Mouse (Mus musculus) liver, postnatal 0 days (tissue): ENCODE results near the gene Olfr866.

Experiments used
- CTCF ChIP-seq: sonication (generic); IDR thresholded peaks from 2 replicates; pipeline ENCODE4 v1.5.1; 2016; ENCODE audit warnings: antibody characterized with exemption, low read depth
- EP300 ChIP-seq: IDR thresholded peaks from 2 replicates; pipeline ENCODE4 v1.6.1; 2016; ENCODE audit warnings: antibody characterized with exemption, low read depth, mild to moderate bottlenecking

DNA sequence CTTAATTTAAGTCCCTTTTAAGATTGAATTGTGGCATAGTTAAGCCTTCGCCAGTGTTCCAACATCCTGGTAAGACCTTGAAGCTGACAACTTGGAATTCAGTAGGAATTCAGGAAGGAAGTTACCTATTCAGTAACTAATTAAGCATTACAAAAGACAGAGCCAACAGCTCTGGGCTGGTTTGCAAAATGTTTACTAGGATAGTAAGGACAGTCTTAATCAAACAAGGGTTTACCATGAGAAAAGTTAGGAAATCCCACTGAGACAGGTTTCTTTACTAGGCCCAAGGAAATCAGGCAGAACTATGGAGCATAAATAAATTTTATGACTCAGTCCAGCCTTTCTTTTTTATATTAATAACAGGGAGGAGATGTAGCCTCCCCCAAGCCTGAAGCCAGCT is 43.5 kb upstream of the Olfr866 start:
- no peak for TF ChIP-seq CTCF
- no peak for TF ChIP-seq EP300
